Mouse (Mus musculus): ENCODE measurements at regions not wholly inside any gene's neighbourhood (a gene's known extent, or its start where the extent isn't known, plus 50 kb on each side); places are given as distances from the start of the nearest gene placed in this dataset.

- in situ Hi-C loops (cut with MboI, MseI), result no loop called here
These were observed 211.3 kb downstream of the Ccdc91 start for GRCm38 (mm10) chr6:147686927-147687326.

GRCm38 (mm10) chr6:147698255-147698654, 222.6 kb downstream of the Ccdc91 start:
- in situ Hi-C loops (cut with MboI, MseI), result no loop called here

- in situ Hi-C loops (cut with MboI, MseI), result no loop called here
These were observed 223.8 kb downstream of the Ccdc91 start for GRCm38 (mm10) chr6:147699449-147699848.

GRCm38 (mm10) chr6:147700629-147701028, 225.0 kb downstream of the Ccdc91 start:
- in situ Hi-C loops (cut with MboI, MseI), result no loop called here

- in situ Hi-C loops (cut with MboI, MseI), result no loop called here
These were observed 226.3 kb downstream of the Ccdc91 start for GRCm38 (mm10) chr6:147701956-147702355.

- in situ Hi-C loops (cut with MboI, MseI), result no loop called here
These were observed 228.7 kb downstream of the Ccdc91 start for GRCm38 (mm10) chr6:147704297-147704696.

GRCm38 (mm10) chr6:147705936-147706335, 230.3 kb downstream of the Ccdc91 start:
- in situ Hi-C loops (cut with MboI, MseI), result no loop called here

- in situ Hi-C loops (cut with MboI, MseI), result no loop called here
These were observed 231.1 kb downstream of the Ccdc91 start for GRCm38 (mm10) chr6:147706741-147707140.

- in situ Hi-C loops (cut with MboI, MseI), result no loop called here
These were observed 242.6 kb downstream of the Ccdc91 start for GRCm38 (mm10) chr6:147718052-147718712.

- in situ Hi-C loops (cut with MboI, MseI), result no loop called here
These were observed 243.3 kb downstream of the Ccdc91 start for GRCm38 (mm10) chr6:147718713-147719490.

- in situ Hi-C loops (cut with MboI, MseI), result no loop called here
These were observed 243.9 kb downstream of the Ccdc91 start for GRCm38 (mm10) chr6:147719539-147719938.

- in situ Hi-C loops (cut with MboI, MseI), result no loop called here
These were observed 247.7 kb downstream of the Ccdc91 start for GRCm38 (mm10) chr6:147723336-147723735.

- in situ Hi-C loops (cut with MboI, MseI), result no loop called here
These were observed 251.4 kb downstream of the Ccdc91 start for GRCm38 (mm10) chr6:147726987-147727386.

- in situ Hi-C loops (cut with MboI, MseI), result no loop called here
These were observed 252.3 kb downstream of the Ccdc91 start for GRCm38 (mm10) chr6:147727644-147728533.

GRCm38 (mm10) chr6:147729721-147730120, 254.1 kb downstream of the Ccdc91 start:
- in situ Hi-C loops (cut with MboI, MseI), result no loop called here

GRCm38 (mm10) chr6:147738621-147739325, 263.1 kb downstream of the Ccdc91 start:
- in situ Hi-C loops (cut with MboI, MseI), result no loop called here

- in situ Hi-C loops (cut with MboI, MseI), result no loop called here
These were observed 265.8 kb downstream of the Ccdc91 start for GRCm38 (mm10) chr6:147741446-147741845.

- in situ Hi-C loops (cut with MboI, MseI), result no loop called here
These were observed 268.5 kb downstream of the Ccdc91 start for GRCm38 (mm10) chr6:147744081-147744480.

- in situ Hi-C loops (cut with MboI, MseI), result no loop called here
These were observed 270.1 kb downstream of the Ccdc91 start for GRCm38 (mm10) chr6:147745690-147746089.

- in situ Hi-C loops (cut with MboI, MseI), result no loop called here
These were observed 272.3 kb downstream of the Ccdc91 start for GRCm38 (mm10) chr6:147747945-147748344.

- in situ Hi-C loops (cut with MboI, MseI), result no loop called here
These were observed 276.7 kb downstream of the Ccdc91 start for GRCm38 (mm10) chr6:147752301-147752700.
